Mouse (Mus musculus) telencephalon, adult 2 months (tissue): ENCODE results near the gene Nme7.
A peak's percentile ranks its signal among the peaks of the same experiment; 100 is the strongest.

Source experiments
- DNase-seq: peaks from one replicate; pipeline ENCODE4 v3.0.0-alpha.2; 2011; ENCODE audit warnings: low read depth, low spot score

Nme7 gene

DNA sequence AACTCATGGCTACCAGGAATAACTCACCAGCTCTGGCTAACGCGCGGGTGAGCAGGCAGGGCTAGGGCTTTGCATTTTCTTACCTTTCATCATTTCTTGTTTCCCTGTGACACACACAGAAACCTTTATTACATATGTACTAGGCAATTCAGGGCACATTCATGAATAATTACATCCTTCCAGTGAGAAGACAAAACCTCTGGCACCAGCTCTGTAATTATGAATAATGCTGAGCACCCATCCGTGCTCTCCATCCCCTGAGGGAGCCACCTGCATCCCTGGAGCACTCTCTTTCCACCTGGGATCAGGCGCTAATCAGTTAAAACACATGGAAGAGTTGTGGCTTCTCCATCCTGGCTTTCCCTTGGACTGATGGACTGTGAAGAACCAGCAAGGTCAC is at the start of gene Nme7:
Gene Nme7 (plus strand): TSS at position 301 of the 400 bp plus-strand sequence.
- no peak for DNase-seq

DNA sequence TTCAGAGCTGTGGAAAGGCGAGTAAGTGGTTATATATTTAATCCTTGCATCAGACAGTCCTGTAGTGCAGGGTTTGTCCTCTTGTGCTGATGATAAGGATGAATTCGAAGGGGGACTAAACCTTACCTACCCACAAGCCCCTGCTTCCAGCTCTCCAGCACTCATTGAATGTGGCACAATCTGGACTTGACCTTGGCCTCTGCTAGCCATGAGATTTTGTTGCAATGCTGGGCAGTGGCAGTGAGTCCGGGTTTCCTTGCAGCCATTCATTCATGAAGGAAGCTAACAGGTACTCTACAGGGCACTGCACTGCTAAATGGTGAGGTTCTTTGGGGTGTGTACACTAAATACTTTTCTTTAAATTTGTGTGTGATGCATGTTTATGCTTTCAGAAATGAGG is 49.1 kb upstream of the Nme7 start:
- no peak for DNase-seq

DNA sequence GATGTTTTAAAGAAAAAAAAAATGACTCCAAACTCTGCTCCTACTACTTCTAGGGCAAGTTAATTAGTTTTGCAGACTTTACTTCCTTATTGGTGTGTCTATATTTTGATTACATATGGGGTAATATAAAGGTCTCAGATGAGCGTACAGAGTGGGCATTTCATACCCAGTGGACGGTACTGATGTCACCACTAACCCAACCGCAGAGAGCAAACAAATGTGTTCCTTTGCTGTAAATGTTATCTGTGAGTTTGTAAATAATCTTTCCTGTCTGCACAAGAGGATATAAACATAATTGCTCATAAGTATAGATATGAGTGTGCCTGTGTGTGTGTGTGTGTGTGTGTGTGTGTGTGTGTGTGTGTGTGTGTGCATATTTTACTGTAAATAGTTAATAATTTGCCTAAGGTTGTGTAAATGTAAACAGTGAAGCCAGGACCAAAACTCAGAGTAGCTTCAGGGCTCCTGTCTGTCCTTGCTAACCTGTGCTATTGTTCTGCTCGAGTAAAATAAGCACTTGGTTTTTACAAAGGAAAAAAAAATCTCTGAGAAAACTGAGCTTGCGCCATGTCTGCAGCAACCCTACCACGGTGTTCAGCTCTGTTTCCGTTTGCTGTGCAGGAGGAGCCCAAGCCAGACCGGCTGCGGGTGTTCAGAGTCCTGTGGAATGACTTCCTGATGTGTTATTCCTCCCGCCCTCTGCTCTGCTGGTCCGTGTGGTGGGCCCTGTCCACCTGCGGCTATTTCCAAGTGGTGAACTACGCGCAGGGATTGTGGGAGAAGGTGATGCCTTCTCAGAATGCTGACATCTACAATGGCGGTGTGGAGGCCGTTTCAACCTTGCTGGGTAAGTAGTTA is 43.5 kb upstream of the Nme7 start:
- DNase-seq = no peak

DNA sequence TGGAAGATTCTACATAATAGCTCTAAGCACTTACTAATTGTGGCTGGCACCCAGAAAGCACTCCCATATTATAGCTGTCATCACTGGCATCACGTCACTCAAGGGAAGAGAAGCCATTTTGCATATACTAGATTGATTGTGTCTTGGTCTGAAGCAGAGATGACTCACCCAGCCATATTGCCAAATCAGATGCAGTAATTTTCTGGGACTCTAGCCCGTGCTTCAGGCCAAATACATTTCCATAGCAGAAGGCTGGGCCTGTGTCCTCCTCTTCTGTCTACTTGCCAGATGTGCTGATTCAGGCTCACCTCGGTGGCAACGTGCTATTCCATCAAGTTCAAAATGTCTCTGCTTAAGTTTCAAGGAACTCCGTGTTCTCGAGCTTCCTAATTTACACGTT is 42.4 kb upstream of the Nme7 start:
- DNase-seq = peak; percentile 85

GRCm38 (mm10) chr1:164270941-164271340 is 33.0 kb upstream of the Nme7 start:
- no peak for DNase-seq

DNA sequence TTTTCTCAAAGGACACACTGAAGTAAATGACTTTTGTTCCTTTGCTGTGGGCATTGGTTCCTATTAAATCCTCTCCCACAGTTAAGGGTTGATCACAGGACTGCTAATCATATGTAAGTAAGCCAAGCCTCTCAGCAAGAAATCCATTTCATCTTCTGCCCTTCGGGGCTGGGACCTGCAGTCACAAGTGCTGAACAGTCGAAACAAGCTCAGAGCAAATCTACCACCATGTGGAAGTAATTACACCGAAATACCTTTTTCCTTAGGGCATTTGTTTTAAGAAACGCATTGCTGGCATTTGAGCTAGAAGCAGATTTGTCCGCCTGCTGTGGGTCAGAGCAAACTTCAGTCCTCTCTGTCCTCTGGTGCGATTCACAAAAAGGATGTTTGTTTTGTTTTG is 30.3 kb upstream of the Nme7 start:
- DNase-seq = no peak

DNA sequence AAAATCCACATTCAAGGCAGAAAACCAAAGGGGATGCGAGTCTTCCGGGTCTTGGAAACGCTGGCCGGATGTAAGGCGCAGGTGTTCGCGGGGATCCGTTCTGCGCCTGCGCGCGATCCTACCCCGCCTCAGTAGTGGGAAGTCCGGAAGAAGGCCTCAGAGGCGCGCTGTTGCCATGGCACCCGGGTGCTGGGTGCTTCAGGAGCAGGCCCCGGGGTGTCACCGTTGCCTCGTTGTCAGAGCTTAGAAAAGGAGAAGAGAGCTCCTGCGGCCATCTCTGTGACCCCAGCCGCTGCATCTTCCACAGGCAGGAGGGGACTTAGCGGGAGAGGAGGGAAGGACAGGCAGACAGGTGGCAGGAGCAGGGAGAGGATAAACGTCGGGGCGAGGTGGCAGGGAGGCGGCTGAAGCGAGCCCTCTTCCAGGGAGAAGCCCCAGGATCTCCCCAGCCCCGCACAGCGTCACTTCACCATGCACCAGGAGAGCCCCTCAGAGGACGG is 28.4 kb upstream of the Nme7 start, which contains the start of gene Ccdc181:
Gene Ccdc181 (plus strand): TSS at position 131 of the 500 bp plus-strand sequence.
- DNase-seq = peak; percentile 94

GRCm38 (mm10) chr1:164276552-164276951 is 27.4 kb upstream of the Nme7 start:
- DNase-seq = no peak

- no peak for DNase-seq
These were observed 24.6 kb upstream of the Nme7 start for GRCm38 (mm10) chr1:164279332-164279731.

DNA sequence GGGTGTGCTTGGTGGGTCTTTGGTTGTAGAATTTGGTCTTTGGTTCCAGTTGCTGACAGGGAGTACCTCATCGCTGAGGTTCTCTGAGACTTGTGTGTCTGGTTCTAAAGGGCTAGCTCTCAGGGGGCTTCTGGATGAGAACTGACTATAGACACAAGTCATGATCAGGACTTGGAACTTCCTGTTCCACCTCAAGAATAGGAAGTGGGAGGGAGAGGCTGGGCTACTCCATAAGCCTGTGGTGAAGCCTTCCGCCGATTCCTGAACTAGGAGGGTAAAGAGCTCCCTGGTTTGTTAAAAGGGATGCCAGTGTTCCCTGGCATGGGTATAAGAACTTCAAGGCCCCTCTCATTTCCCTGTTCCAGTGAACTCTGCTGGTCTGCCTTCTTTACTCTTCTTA is 19.9 kb upstream of the Nme7 start:
- no peak for DNase-seq

DNA sequence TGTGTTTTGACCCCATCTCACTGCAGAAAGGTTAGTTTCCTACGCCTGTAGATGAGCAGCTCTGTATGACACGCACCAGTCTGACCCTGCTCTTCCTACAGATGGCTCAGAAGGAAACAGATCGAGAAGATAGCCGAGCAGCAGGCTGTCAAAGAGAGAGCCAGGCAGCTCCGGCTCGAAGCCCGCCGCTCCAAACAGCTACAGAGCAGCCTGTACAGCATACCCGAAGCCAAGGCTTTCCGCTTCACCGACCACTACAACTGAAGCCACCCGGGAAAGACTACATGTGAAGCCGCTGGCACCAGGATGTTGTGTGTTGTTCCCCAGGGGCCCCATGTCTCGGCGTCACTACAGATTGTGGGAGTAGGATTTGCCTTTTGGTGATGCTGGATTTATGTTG is 16.5 kb upstream of the Nme7 start:
- DNase-seq = no peak

DNA sequence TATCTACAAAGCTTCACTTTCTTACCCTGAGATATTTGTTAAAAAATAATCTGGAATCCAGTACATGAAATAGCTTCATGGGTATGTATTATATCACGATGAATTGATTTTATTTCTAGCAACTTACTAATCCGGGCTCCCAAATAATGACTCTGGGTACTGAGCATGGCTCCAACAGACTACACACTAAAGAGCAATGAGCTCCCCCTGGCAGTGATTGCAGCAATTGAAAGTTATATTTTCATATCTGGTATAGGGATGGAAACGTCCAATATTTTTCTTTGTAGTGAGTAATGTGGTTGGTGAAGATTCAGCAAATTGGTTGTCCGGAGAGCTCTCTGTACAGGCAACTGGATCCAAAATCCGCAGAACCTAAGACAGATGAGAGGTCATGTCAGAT is 11.9 kb upstream of the Nme7 start:
- no peak for DNase-seq

GRCm38 (mm10) chr1:164294071-164294470 is 9.8 kb upstream of the Nme7 start:
- DNase-seq = no peak

- DNase-seq = no peak
These were observed 7.4 kb upstream of the Nme7 start for GRCm38 (mm10) chr1:164296473-164296872.

DNA sequence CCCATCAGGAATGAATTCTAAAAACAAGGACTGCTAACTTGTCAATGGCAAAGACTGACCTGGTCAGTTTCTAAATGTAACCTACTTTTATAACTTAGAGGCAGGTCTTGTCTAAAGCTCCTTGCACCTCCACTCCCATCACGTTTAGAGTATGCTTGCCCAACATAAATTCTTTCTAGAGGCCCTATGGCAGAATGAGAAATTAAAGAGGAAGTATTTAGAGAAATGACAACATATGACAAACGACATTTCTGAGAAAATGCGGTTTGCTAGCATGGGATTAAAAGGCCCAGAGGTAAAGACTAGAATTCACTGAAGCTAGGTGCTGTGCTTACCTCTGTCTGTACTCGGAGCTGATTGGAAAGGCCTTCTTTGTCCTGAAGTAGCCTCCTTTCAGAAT is 2.0 kb upstream of the Nme7 start:
- DNase-seq = no peak

DNA sequence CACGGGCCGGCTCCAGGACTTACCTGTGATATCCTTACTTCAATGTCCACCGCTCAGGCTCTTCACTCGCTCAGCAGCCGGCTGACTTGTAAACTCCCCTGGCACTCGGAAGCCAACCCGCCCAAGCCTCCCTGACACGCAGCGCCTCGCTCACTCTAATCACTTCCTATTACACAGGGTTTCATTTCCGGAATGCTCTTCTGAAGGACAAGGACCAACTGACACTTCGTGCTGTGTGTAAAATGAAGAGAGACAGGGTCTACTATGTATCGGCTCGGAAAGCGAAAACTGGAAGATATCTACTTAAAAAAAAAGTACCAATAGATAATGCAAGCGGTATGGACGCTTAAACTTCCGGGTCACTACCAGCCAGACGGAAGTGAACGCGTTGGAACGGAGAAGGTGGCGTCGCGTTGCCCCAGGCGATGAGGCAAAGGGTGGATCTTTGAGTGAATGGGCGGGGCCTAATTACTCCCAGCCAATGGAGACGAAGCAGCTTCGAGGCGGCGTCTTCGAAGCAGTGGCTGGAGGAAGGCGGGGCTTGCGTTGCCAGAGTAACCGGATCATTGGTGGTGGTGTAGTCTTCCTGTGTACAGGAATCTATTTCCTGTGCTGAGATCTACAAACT is 3.3 kb downstream of the Nme7 start, which contains the start of gene Blzf1:
Gene Blzf1 (minus strand): TSS at position 366 of the 628 bp plus-strand sequence.
- DNase-seq = peak; percentile 98

GRCm38 (mm10) chr1:164307922-164308321 is 4.0 kb downstream of the Nme7 start:
- DNase-seq = no peak

- DNase-seq = no peak
These were observed 10.2 kb downstream of the Nme7 start for GRCm38 (mm10) chr1:164314085-164314484.

- DNase-seq = no peak
These were observed 11.3 kb downstream of the Nme7 start for GRCm38 (mm10) chr1:164315266-164315665.

GRCm38 (mm10) chr1:164316697-164317096 is 12.8 kb downstream of the Nme7 start:
- peak; percentile 65 for DNase-seq

- no peak for DNase-seq
These were observed 13.3 kb downstream of the Nme7 start for GRCm38 (mm10) chr1:164317261-164317660.

DNA sequence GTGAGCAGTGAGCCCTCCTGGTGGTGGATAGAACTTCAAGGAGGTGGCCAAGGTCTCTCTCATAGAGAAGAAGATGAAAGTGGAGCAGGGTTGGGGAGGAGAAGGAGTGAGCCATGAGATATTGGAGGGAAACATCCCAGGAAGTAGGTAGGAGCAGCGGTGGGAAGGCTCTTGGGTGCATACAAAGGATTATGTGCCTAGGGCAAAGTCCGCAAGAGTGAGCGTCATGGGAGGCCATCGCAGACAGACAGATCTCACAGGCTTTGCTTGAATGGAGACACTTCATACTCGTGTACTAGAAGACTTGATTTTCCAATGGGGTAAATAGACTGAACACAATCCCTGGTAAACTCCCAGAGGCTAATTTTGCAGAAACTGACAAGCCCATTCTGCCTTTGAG is 14.6 kb downstream of the Nme7 start:
- no peak for DNase-seq
